Mouse (Mus musculus) cerebellum, adult 8-10 months (tissue): ENCODE measurements around the gene Mvb12a.
A peak's percentile ranks its signal among the peaks of the same experiment; 100 is the strongest.

Source experiments
- DNase-seq: peaks from one replicate; pipeline ENCODE4 v3.0.0; 2022

Gene Mvb12a

DNA sequence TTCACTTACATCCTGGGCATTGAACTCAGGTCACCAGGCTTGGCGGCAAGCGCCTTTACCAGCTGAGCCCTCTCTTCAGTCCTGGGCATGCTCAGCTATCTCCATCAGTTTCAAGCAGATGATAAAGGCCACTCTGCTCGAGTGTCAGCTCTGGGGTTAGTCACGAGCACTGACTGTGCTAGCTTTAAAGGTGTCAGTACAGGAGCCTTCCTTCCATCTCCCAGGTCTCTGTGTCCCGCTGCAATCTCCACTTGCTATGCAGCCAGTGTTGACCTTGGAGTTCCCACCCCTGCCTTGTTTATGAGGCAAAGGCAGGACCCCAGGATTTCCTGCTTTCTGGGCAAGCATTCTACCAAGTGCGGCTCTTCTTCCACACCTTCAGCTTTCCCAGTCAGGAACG, 24.9 kb downstream of the Mvb12a start:
- DNase-seq: peak; percentile 16

DNA sequence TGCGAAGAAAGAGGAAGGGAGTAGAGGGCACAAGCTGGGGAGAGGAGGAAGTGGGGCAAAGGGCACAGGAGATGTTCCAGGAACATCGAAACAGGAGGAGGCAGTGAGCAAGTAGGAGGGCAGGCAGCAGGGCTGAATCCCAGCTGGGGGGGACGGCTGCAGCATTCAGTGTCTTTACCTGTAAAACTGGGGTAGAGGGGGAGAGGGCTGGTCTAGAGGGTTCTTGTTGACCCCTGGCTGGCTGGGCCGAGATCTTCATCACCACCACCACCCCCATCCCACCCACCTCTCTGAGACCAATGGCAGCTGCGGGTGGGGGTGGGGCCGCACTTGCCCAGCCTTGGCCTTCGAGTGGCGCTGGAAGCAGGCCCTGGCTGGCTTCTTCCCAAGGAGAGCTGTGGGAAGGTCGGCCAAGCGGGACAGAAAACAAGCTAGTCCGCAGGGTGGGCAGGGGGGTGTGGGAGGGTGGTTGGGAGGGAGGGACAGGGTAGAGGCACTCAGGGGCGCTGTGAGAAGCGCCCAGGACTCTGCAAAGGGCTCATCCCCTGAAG, 25.7 kb downstream of the Mvb12a start, which contains the start of gene Slc27a1:
Gene Slc27a1, plus strand, starts transcription at position 496 of the 551 bp plus-strand sequence.
- peak; percentile 64 for DNase-seq

DNA sequence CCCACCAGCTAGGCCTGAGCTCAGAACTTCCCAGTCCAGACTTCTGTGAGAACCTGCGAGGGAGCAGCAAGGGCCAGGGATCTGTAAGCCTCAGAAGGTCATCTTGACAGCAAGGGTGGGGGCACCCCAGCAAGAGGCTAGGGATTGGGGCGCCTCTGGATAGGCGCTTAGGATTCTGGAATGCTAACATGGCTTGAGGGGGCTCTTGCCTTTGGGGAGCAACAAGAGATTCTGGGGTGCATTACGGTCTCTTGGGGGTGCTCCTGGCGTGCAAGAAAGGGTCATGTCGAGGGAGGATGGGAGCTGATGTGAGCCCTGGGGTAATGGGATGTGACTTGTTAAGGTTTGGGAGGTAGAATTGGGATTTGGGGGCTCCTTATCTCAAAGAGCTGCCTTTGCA, 26.2 kb downstream of the Mvb12a start:
- DNase-seq: no peak

DNA sequence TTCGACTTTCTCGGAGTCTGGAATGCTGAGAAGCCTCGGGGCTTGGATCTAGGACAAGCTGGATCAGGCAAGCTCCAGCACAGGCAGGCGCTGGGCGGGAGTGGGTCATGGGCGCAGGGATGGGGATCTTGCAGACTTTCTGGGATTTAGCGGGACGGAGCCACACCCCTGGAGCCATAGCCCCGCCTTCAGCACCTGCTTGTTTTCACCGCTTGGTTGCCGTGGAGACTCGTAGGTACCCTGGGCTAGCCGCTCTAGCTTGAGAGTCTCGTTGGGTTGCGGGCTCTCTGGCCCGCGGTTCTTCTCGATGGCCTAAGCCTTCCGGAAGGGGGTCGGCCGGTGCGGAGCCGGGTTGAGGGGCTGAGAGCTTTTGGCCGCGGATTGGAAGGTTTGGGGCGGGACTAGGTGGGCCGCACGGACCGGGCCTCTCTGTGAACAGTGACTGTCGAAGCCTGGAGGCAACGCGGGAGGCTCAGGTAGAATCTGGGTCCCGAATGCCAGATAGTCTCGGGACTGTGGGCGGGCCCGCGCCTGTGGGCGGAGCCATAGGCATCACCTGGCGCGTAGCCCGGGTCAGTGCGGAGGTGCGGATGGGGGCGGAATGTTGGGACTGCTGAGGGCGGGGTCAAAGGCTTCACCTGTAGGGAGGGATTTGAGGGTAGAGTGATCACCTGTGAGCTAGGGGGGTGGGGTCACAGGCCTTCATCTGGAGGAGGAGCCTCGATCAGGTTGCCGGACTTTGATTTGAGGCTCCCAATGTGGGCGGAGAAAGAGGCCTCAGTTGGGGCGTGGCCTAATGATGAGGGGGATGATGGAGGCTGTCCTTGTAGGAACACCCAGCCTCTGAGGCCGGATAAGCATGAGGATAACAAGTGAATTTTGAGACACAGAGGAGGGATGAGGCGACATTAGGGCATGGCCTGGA, 26.9 kb downstream of the Mvb12a start:
- peak; percentile 97 for DNase-seq

DNA sequence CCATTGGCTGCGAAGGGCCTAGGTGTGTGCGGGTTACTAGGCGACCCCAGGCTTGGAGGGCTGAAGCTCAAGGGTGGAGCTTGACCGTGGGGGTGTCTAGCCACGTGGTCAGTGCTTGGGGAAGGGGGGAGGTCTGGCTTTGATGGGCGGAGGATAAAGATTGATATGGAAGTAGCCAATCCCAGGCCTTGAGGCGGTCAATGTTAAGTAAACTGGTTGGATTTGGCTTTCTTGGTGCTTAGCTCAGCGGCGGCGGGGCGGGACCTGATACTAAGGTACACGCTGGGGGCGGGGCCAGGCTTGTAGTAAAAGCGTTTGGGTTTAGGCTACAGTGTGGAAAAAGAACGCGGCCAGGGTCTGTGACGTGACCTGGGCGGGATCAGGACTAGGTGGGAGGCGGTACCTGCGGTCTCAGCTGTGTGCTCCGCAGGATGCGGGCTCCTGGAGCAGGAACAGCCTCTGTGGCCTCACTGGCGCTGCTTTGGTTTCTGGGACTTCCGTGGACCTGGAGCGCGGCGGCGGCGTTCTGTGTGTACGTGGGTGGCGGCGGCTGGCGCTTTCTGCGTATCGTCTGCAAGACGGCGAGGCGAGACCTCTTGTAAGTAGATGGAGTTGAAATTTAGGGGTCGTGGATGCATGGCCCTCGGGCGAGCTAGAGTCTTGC, 27.7 kb downstream of the Mvb12a start:
- DNase-seq: peak; percentile 96

DNA sequence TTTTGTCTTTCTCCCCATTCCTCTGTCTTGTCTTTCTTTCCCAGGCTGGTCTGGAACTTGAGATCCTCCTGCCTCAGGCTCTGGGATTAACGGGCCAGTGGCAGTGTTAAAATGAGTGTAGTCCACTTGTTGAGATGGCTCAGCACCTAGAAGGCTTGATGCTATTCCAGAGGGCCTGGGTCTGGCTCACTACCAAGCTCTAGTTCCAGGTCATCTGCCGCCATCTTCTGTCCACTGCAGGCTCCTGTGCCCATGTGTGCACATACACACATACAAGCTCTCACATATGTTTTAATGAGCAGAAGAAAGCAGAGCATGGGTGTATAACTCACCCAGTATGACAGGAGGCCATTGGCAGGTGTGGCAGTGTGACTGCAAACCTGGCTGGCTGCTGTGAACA, 29.4 kb downstream of the Mvb12a start:
- peak; percentile 33 for DNase-seq

DNA sequence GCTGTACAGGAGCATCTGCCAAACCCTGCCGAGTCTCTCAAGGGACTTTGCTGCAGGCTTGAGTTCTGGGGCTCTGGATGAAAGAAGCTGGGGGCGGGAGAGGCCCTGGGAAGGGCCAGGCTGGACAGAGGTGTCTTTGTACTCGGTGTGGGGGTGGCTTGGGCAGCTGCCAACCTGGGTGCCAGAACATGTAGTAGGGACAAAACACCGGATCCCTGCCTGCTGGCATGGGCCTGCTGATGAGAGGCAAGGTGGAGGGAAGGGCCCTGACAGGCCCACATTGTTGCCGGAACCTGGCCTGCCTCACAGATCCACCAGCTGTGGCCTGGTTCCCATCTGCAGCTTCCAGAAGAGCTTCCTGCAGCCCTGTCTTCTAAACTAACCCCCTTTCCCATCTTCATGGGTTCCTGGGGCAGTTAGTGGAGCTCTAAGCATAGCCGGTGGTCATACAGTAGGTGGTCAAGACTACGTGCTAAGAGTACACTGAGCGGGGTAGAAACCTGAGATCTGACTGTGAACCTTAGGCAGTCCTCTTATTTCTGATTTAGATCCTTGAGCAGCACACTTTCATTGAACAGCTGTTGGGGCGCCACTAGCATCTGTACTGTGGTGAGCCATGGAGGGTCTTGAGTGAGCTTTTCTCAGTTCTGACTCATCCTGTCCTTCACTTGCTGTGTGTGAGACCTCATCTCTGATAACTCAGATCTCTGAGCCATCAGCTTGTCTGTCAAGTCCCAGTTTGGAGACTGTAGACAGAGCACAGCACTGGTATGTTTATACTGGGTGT, 30.3 kb downstream of the Mvb12a start:
- peak; percentile 67 for DNase-seq

DNA sequence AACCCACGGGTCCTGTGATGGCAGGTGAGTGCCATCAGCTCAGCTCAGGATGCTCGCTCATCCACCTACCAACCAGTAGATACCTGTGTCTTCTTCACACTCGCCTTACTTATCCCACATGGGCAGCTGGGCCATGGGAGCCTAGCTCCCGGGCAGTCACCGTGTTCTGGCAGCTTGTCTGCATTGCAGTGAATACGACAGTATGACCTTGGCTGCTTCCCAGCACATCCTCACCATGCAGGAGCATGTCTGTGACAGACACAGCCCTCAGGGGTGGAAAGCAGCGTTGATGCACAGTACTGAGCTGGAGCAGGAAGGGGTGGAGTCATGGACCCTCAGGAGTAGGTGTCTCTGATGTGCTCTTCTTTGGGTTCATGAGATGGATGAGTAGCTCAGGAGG, 31.7 kb downstream of the Mvb12a start:
- DNase-seq: no peak

DNA sequence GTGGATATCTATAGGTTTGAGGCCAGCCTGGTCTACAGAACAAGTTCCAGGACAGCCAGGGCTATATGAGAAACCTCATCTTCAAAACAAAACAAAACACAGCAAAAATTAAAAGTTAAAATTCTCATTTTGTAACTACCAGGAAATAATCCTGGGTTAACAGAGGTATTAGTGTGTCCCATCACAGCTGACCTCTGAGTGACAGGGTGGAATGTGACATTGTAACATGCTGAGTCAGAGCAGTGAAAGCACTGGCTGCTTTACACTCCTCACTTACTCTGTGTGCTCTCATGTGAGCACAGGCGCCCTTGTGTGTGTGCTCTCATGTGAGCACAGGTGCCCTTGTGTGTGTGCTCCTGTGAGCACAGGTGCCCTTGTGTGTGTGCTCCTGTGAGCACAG, 32.3 kb downstream of the Mvb12a start:
- DNase-seq: no peak

DNA sequence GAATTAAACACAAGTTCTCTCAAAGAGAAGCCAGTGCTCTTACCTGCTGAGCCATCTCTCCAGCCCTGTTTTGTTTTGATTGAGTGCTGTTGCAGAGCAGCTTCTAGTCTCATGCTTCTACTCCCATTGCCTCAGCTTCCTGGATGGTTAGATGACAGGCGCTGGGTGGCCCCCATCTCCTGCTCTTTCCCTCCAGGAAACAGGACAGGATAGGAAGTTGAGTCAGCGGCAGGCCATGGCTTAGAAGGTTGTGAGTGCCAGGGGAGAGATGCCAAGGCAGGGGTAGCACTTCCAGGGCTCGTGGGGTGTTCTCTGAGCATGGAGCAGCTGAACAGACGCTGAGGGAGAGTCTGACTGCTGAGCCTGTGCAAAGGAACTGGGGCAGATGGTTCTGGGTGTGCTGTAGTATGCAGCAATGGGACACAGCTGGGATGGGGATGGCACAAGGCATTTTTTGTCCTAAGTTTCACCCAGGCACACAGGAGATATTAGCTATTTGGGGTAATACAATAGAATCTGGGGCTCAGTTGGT, 35.2 kb downstream of the Mvb12a start:
- peak; percentile 21 for DNase-seq

DNA sequence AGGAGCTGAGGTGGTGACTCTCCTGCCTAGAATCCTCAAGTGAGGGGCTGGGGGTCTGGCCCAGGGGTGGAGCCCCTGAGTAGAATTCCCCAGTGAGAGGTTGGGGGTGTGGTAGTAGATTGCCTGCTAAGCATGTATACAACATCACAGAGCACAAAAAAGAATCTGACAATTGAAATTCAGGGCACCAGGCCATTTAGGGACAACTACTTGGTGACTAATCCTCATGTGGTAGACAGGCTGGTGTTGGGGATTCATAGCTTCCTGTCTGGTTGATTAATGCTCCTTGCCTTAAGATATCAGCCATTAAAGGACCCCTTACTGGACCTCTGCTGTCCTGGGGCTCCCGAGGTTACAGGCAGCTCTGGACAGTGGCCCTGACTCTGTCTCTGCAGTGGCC, 36.3 kb downstream of the Mvb12a start:
- no peak for DNase-seq

DNA sequence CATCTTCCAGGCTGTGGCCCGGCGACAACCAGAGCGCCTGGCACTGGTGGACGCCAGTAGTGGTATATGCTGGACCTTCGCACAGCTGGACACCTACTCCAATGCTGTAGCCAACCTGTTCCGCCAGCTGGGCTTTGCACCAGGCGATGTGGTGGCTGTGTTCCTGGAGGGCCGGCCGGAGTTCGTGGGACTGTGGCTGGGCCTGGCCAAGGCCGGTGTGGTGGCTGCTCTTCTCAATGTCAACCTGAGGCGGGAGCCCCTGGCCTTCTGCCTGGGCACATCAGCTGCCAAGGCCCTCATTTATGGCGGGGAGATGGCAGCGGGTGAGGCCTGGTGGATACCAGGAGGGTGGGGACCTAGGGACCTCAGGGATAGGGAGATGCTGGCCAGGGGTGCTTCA, 36.8 kb downstream of the Mvb12a start:
- peak; percentile 23 for DNase-seq

DNA sequence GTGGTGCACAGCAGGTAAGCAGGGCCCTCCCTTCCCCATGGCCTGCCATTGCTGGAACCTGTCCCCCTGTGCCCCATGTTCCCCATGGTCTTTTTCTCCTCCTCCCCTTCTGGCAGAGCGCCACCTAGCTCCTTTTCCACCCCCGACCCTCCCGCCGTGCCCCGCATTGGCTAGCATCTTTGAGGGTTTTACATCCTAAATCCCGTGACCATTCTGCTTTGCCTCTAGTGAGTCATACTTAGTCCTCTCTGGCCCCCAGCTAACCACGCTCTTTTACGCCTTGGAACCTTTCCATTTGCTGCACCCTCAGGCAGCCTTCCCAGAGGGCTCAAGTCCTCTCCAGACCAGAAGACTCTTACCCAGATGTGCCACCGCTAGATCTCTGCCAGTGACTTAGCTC, 37.5 kb downstream of the Mvb12a start:
- no peak for DNase-seq

DNA sequence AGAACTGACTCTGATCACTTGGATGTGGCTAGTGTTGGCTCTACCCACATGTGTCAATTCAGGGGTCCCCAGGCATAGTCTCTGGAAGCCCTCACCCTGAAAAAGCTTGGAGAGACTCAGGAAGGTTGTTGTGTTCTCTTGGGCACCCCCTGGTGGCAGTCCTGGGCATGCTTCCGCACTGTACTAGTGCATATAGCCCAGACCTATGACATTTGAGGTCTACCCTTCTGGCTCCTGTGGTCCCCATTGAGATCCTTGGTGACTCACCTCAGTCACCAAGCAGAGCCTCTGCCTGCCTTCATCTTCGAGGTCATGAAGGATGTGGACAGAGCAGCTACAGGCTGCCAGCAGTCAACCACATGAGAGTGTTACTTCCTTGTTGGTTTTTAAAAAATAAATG, 44.2 kb downstream of the Mvb12a start:
- DNase-seq: no peak

DNA sequence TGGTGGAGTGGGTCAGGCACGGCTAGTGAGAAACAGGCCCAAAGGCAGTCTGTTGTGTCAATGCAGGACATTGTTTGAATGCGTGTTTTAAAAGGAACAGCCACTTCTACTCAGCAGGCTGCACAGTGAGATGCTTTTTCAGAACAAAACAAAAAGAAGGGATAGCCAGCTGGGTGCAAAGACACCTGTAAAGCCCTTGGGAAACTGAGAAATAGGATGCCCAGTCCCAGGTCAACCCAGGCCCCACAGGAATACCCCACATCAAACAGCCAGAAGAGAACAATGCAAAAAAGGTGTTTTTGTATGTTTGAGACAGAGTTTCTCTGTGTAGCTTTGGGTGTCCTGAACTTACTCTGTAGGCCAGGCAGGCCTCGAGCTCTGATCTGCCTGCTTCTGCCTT, 46.0 kb downstream of the Mvb12a start:
- DNase-seq: no peak

DNA sequence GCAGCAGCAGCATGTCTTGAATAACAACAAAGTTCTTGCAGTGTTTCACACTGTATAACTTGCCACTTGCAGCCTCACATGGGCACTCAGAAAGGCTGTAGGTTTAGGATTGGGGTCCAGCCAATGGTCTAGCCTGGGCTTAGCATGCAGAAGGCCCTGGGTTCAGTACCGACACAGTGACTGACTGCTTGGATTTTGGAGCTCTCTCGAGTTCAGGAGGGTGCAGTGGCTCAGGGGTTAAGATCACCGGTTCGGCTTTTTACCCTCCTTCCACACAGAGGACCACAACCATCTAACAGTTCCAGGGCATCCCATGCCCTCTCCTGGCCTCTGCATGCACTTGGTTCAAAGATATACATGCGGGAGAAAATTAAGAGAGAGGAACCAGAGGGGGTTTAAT, 48.3 kb downstream of the Mvb12a start:
- peak; percentile 17 for DNase-seq

DNA sequence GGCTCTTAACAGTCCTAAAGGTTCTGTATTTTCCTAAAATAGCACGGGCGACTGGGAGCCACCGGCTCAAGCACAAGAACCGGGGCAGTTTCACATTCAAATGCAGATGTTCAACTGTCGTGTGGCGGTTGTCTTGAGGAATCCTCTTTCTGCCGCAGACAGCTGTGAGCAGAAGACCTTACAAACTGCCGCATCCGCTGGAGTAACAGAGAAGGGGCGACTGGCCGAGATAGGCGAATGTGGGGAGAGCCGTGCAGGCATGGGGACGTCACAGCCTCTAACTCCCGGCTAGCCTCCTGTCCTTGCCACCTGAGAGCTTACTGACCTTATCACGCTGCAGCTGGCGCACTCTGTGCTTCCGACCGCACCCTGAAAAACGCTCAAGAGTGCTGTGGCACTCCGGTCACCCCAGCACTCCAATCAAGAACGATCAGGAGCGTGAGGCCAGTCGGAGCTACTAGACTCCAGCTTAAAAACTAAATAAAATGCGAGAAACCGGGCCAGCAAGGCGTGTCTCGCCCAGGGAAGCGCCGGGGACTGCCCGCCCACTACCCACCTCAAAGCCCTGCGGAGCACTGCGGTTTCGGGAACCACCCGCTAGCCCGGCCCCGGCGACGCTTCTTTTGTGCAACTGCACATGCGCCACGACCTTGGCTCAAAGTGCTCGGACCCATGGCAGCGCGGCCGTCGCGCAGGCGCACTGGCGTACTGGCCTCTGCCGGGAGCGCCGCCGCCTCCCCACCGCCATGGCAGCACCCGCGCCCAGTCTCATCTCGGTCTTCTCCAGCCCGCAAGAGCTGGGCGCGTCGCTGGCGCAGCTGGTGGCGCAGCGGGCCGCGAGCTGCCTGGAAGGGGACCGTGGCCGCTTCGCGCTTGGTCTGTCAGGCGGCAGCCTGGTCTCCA, 49.0 kb downstream of the Mvb12a start, which contains the start of gene Pgls:
Gene Pgls, plus strand, starts transcription at position 706 of the 903 bp plus-strand sequence.
- DNase-seq: peak; percentile 97

DNA sequence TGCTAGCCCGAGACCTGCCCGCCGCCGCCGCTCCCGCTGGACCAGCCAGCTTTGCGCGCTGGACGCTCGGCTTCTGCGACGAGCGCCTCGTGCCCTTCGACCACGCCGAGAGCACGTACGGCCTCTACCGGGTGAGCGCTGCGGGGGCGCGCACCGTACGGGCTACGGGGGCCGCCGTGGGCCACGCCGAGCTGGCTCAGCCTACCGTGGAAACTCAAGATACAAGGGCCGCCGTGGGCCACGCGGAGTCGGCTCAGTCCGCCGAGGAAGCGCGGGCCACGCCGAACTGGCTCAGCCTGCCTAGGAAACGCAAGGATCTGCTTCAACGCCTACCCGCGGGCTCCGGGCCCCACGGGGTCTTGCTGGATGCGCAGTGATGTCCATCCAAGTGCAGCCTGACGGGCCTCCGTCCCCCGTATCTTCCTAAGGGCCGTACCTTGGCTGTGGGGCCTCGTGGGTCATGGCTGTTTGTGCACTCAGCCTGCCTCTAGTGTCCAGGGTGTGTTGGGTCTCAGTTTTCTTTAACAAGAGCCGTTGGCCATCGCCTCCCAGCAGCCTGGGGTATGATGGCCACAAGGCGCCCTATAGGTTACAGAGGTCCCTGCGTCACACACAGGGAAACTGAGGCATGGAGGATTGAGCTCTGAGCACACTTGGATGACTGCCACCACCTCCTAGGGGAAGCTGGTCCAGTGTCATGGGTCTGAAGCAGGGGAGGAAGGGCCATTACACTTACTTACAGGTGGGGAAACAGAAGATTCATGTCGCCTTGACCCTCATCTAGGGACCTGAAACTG, 49.9 kb downstream of the Mvb12a start:
- DNase-seq: peak; percentile 93

DNA sequence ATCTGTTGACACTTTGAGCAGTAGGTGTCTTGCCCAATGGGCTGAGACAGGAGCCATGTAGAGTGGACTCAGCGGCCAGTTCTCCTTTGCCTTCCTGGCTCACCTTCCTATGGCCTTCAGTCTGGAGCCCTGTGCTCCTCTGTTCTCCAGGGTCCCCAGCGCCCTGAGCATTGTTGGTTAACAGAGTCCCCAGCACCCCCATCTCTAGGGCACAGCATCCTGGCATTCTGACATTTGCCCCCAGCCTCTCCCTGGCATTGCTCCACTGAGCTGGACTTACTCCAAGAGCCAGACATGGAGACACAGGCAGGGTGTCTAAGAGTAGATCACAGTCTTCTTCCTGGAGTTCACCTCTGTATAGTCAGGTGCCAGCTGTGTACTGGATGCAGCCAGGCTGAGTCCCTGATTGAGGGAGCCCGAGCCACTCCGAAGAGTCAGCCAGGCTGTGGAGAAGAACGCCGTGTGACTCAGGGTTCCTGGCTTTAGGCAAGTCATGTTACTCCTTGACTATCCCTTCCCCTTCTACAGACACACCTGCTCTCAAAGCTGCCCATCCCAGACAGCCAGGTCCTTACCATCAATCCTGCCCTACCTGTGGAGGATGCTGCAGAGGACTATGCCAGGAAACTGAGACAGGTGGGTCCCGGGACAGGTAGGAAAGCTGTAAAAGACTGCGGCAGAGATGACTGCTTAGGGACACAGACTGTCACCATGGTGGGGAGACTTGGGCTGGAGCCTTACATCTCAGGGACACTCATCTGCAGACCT, 51.0 kb downstream of the Mvb12a start:
- DNase-seq: no peak

DNA sequence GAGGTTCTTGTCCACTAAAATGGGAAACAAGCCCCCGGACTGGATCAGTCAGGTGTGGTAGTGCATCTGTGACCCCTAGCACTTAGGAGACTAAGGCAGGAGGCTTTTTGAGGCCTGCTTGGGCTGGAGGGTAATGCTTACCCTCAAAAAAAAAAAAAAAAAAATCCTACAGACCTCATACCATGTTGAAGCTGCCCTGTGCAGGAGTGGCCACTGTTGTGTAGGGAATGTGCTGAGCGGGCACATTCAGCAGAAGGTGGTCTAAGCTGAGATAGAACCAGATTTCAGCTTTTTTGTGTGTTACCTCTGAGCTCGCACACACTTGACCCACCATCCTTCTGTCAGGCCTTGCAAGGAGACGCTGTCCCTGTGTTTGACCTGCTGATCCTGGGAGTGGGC, 51.6 kb downstream of the Mvb12a start:
- DNase-seq: no peak
